Mouse (Mus musculus) lung, adult 2 months (tissue): Measurements from ENCODE around the gene Mrgbp.

Experiments
- CTCF ChIP-seq: fragments of 200-500 bp; IDR thresholded peaks from 2 replicates; pipeline ENCODE4 v1.5.1; 2011; ENCODE audit warnings: mild to moderate bottlenecking, low read length, control low read depth; ENCODE audit not compliant: insufficient read depth
- POLR2A ChIP-seq: fragments of 200-500 bp; IDR thresholded peaks from 2 replicates; pipeline ENCODE4 v1.6.1; 2011; ENCODE audit warnings: low read depth, mild to moderate bottlenecking, control low read depth, low read length, borderline replicate concordance; ENCODE audit errors: extremely low read depth

GRCm38 (mm10) chr2:180578686-180579085, 2.4 kb upstream of the Mrgbp start:
- TF ChIP-seq CTCF = peak; percentile 90
- no peak for TF ChIP-seq POLR2A
